Mouse (Mus musculus) left cerebral cortex, adult 11 months (tissue): Measurements from ENCODE around the gene Gigyf1.
A peak's percentile ranks its signal among the peaks of the same experiment; 100 is the strongest.

Experiments
- DNase-seq: peaks from one replicate; pipeline ENCODE4 v3.0.0; 2022; ENCODE audit warnings: low spot score

Gigyf1 gene

GRCm38 (mm10) chr5:137533117-137533827, 14.9 kb downstream of the Gigyf1 start, which contains the start of the genes Epo and Gnb2:
Gene Epo, minus strand, starts transcription at chr5:137533242.
Gene Gnb2, minus strand, starts transcription at chr5:137533510.
- peak; percentile 95 for DNase-seq

- DNase-seq, result no peak
Measured at GRCm38 (mm10) chr5:137534762-137535161, 16.4 kb downstream of the Gigyf1 start.

- DNase-seq, result no peak
Measured at GRCm38 (mm10) chr5:137535318-137535717, 17.0 kb downstream of the Gigyf1 start.

- no peak for DNase-seq
Measured at GRCm38 (mm10) chr5:137537461-137537860, 19.1 kb downstream of the Gigyf1 start.

- DNase-seq, result no peak
Measured at GRCm38 (mm10) chr5:137539291-137539801, 21.0 kb downstream of the Gigyf1 start.

DNA sequence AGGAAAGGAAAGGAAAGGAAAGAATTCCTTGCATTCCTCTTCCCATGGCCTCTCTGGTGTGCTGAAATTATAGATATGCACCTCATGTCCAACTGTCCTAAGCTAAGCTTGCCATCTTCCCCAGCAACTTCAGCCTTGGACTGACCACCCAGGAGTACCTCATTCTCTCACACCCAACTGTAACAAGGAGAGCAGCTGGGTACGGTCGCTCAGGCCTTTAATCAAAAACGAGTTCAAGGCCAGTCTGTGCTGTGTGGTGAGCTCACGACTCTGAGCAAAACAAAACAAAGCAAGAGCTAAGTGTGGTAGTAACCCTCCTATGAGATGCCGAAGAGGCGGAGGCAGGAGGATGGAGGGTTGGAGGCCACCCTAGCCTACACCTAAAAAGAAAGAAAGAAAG, 22.6 kb downstream of the Gigyf1 start:
- no peak for DNase-seq

GRCm38 (mm10) chr5:137541768-137542540, 23.6 kb downstream of the Gigyf1 start:
- DNase-seq, result no peak

GRCm38 (mm10) chr5:137544926-137545325, 26.6 kb downstream of the Gigyf1 start:
- DNase-seq, result no peak

DNA sequence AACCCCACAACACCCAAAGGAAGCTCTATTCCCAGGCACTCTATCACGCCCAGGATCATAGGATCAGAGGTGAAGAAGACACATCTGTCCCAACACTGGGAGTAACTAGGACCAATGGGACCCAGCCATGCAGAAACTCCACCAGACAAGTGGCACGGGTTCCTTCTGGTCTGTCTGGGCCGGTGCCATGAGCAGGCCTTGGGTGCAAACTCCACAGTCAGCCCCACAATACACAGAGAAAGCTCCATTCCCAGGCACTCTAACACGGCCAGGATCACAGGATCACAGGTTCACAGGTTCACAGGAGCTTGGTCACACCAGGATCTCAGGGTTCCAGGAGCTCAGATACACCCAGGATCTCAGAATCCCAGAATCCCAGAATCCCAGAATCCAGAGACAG, 27.2 kb downstream of the Gigyf1 start:
- DNase-seq, result no peak

DNA sequence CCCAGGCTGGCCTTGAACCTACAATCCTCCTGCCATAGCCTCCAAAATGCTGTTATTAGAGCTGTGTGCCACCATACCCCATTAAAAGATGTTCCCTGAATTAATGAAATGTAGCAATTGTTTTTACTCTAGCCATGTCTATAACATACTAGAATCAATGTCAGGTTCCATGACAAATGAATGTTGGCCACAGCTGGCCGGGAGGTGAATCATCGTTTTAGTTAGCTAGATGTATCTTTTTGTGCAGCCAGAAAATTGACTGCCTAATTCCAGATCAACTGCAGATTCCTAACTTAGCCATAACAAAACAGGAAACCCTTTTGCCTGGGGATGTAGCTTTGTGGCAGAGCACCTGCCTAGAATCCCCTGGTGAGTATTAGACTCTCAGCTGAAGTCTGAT, 31.5 kb downstream of the Gigyf1 start:
- DNase-seq, result no peak

- no peak for DNase-seq
Measured at GRCm38 (mm10) chr5:137551119-137551518, 32.8 kb downstream of the Gigyf1 start.

- no peak for DNase-seq
Measured at GRCm38 (mm10) chr5:137553000-137553399, 34.7 kb downstream of the Gigyf1 start.

GRCm38 (mm10) chr5:137553411-137553837, 35.1 kb downstream of the Gigyf1 start, which contains the start of gene Actl6b:
Gene Actl6b, plus strand, starts transcription at chr5:137553517.
- DNase-seq, result peak; percentile 78

DNA sequence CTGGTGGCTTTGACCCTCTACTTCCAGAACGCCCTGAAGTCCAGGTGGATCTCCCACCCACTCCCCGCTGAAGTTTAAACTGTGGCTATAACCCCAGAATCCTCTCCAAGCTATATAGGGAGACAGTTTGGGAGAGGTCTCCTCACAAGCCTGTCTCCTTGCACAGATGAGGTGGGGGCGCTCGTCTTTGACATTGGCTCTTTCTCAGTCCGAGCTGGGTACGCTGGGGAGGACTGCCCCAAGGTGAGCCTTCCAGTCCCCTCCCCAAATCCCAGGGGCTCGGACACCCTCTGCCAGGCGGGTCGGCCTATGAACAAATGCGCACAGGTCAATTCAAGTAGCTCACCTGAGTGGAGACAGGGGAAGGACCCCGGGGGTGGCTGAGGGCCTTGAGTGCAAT, 35.5 kb downstream of the Gigyf1 start:
- no peak for DNase-seq

DNA sequence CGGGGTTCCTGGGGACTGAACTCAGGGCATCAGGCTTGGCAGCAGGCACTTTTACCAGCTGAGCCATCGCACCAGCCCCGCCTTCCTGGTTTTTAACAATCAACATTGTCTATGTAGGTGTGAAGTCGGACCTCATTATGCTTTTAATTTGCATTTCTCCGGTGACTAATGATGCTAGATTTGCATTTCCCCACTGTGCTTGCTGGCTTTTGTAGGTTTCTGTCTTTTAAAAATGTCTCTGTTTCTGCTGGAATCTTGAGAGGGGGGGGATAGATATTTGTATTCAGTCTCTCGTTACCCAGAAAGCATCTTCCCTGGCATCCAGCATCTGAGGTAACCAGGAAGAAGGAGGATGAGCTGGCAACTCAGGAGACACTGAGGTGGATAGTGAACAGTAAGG, 43.2 kb downstream of the Gigyf1 start:
- no peak for DNase-seq

- no peak for DNase-seq
Measured at GRCm38 (mm10) chr5:137562965-137563364, 44.6 kb downstream of the Gigyf1 start.

DNA sequence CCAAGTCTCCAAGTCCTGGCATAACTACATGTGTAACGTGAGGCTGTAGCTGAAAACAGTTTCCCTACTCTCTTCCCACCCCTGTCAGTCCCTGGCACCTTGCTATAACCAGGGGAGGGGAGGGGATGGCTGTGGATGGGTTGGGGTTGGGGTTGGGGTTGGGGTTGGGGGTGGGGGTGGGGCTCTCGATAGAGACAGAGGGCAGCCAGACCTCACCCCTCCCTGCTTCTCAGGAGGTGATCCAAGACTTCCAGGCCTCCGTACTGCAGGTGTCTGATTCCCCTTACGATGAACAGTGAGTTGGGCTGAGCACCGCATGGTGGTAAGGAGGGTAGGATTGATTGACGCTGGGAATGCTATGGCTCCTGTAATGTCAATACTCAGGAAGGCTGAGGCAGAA, 47.4 kb downstream of the Gigyf1 start:
- no peak for DNase-seq

GRCm38 (mm10) chr5:137566416-137566815, 48.1 kb downstream of the Gigyf1 start:
- DNase-seq, result no peak

- DNase-seq, result no peak
Measured at GRCm38 (mm10) chr5:137568223-137568798, 50.0 kb downstream of the Gigyf1 start.

DNA sequence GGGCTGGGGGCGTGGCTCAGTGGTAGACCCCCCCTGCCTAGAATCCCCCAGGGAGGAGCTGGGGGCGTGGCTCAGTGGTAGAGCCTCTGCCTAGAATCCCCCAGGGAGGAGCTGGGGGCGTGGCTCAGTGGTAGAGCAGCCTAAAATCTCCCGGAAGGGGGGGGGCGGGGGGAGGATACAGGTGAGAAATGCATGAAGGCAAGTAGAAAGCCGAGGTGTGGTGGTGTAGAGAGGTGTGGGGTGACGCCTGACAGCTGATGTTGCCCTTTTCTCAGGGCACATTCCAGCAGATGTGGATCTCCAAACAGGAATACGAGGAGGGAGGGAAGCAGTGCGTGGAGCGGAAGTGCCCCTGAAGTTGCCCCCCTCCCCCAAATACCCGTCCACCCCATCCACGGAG, 50.7 kb downstream of the Gigyf1 start:
- no peak for DNase-seq

DNA sequence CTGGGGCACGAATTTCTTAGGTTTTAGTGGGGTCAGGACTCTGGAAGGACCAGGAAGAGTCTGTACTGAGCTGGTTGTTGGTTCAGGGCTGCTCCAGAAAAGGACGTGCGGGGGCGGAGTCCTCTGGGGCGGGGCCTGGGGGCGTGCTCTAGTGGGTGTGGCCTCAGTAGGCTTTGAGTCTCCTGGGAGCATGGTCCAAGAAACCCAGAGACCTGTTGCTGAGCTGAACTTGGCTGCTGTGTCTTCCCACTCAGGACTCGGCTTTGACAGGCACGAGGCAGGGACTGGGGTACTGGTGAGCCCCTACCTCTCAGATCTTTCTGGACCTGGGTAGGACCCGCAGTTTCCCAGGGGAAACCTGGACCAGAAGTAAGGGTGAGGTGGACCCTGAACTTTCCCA, 51.3 kb downstream of the Gigyf1 start, which contains the start of gene Tfr2:
TSS of gene Tfr2 (plus strand) at position 176 of the 400 bp plus-strand sequence.
- DNase-seq, result no peak

GRCm38 (mm10) chr5:137570181-137570580, 51.8 kb downstream of the Gigyf1 start:
- DNase-seq, result no peak
